Mouse (Mus musculus) right cerebral cortex, postnatal 25 days (tissue): Measurements from ENCODE around the gene Cenpi.

Experiments used
- DNase-seq: peaks from one replicate; pipeline ENCODE4 v3.0.0; 2022

Cenpi gene

DNA sequence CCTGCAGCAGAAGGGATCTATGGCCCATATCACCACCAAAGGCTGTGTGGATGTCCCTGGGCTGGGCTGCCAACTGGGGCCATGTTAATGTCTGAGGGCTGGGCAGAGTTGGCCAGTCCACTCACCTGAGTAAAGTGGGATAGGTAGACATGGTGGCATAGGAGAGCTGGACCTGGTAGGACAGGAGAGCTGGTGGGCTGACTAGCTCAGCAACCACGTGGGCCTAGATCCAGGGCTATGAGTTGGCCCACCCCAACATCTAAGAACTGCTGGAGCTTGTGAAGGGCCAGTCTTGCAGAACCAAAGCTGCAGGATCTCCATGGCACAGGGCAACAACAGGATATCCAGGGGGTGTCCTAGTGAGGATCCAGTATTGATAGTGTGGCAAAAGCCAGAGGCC, 57.5 kb downstream of the Cenpi start:
- DNase-seq = no peak

DNA sequence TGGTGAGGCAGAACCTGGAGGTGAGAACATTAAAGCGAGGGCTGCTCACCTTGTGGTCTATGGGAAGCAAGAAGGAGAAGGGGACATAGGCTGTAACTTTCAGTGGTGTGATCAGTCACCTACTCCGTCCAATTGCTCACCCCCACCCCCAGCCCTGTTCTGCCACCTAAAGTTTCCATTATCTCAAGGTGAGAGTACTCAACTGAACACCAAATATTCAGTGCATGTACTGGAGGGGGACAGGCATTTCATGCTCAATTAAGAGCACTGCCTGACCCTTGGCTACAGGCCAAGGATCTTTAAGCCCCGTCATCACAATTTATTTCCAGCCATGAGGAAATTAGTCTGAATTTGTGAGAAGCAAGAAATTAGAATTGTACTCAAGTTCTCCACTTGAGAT, 58.7 kb downstream of the Cenpi start:
- no peak for DNase-seq

DNA sequence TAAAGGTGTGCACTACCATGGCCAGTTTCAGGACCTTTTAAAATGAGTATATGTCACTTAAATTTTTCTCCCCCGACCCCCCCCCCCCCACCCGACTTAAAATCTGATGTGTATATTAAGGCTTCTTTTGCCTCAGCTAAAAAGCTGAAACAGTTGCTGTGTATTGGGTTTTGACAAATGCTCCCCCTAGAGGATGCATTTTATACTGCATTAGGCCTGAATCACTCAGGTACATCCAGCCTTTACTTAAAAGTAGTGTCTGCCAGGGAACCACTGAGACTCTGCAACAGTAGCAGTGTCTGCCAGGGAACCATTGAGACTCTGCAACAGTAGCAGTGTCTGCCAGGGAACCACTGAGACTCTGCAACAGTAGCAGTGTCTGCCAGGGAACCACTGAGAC, 63.4 kb downstream of the Cenpi start:
- no peak for DNase-seq

DNA sequence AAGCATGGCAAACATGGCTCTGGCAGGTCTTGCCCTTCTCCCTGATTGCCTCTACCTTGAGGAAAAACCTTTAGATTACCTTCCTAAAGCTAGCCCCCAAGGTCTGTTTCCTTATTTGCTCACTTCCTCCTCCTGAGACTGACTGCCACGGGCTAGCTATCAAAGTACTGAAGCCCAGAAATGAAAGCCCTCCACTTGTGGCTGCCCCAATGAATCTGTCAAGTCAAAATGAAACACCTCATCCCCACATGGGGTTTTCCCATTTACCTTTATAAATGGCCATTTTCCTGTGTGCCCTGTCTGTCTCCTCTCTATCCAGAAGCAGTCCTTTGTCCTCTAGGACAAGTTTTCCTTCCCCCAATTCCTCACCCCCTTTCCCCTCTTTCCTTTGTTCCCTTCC, 66.3 kb downstream of the Cenpi start:
- DNase-seq = no peak

DNA sequence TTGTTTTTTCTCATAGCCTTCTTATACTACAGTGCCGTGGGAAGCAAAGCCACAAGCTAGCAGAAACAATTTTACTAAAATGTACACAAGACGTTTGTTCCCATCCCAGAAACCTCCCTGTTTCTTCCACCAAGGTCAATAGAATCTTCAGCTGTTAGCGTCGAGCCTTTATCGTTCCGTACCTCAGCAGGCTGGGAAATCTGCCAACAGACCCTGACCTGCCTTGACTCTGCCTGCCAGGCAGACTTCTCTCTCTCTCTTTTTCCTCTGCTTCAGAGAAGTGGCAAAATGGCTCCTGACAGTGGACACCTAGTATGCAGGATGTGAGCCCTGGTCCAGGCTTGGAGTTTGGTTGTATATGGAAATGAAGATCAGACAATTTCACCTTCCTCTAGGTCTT, 77.0 kb downstream of the Cenpi start:
- no peak for DNase-seq

DNA sequence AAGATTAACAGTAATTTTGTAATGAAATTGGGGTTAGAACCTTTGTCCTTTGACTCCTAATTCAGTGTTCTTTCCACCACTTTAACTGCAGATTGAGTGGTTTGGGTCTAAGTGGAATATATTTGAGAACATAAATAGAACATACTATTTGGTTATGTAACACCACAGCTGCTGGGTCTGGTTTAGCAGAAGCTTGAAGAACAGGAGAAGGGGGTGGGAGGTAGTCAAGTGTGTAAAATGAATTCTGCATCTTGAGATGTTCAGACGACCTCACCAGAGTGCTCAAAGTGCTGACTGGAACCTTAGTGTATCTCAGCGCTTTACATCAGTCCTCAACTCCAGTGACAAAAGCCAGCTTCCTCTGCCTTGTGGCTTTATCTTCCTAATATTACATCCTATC, 91.1 kb downstream of the Cenpi start:
- DNase-seq = no peak

DNA sequence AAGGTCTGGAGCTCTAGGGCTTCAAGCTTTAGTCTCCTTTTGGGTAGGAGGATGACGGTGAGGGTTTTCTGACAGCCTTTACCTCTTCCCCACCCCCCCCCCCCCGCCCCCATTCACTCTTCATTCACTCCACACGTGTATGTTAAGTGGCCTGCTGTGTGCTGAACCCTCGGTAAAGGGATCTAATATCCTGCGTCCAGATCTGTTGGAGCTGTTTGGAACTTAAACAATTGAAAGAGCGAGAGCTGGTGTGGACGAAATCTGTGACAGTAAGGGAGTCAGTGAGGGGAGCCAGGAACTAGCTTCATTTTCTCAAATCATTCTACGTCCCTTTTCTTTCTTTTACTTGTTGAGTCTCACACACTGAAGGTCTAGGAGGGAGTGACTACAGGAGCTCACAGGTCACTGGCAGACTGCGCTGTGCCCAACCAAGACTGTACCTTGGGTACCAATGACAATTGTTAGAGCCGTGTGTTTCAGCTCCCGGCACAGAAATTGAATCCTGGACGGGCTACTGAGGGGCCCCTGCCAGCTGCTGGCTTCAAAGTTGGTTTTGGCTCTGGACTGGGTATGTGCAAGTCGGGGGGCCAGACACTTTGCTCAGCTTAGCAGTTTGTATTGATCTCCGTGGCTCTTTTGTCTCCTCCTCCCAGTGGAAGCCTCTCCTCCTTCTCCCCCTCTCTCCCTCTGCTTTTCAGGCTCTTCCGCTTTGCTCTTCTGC, 96.1 kb downstream of the Cenpi start, which contains the start of gene Drp2:
TSS of gene Drp2 (plus strand) at position 689 of the 721 bp plus-strand sequence.
- DNase-seq = no peak

DNA sequence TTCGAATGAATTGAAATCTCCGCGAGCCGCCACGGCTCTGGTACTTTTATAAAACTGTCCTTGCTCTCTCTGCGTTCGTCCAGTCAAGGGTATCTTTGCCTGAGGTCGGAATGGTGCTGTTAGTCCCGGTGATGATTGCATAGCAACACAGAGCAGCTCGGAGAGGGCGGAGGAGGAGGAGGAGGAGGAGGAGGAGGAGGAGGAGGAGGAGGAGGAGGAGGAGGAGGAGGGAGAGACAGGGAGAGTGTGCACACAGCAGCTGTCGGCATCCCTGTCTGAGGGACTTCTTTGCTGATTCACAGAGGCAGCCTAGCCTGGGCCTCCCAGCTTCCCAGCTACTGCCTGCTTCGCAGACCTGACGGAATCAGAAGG, 96.7 kb downstream of the Cenpi start:
- no peak for DNase-seq

DNA sequence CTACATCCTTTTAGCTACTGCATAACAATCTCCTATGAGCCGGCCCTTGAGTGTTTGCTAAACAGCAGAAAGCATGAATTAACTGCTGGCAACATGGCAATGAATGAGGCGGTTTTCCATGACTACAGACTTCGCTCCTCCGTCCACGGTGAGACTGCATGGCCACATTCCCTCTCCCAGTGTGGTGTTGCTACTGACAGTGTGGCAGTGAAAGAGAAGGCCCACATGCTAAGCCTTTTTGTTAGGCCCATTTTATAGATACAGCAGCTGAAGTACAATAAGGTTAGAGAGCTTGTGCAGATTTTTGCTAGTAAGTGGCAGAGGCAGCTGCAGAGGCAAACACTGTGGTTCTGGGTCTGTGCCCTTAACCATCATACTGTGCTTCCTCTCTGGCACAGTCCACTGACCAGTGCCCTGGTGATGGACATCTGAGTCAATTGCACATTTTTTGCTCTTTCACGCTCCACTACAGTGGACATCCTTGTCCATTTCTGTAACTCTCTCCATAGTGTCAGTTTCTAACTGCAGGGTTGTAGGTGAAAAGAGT, 101.5 kb downstream of the Cenpi start:
- no peak for DNase-seq

DNA sequence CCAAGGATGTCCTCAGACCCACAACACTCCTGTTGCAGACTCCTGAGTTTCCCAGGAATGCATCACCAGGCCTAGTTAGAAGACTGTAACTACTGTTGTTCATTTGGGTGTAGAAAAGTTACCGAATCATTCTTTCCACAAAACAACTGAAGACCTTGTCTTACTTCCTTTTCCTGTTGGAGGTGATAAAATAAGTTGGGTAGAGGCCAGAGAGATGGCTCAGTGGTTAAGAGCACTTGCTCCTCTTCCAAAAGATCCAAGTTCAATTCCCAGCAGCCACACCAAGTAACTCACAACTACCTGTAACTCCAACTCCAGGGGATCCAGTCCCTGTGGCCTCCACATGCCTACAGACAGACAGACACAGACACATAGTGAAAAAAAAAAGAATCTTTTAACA, 104.2 kb downstream of the Cenpi start:
- no peak for DNase-seq
